Mouse (Mus musculus): ENCODE measurements at regions not wholly inside any gene's neighbourhood (a gene's known extent, or its start where the extent isn't known, plus 50 kb on each side); places are given as distances from the start of the nearest gene placed in this dataset.
"Not testable (repeated sequence)": the region's sequence is repeated elsewhere in the genome, so short reads cannot be mapped to it uniquely, and the experiment has no call there.

- in situ Hi-C loops (cut with MboI, MseI), result no loop called here
Measured at GRCm38 (mm10) chr10:14333344-14333743, 212.1 kb downstream of the Adgrg6 start.

- in situ Hi-C loops (cut with MboI, MseI), result no loop called here
Measured at GRCm38 (mm10) chr10:14332688-14333117, 212.8 kb downstream of the Adgrg6 start.

- in situ Hi-C loops (cut with MboI, MseI), result loop anchor here (5.0 to 10.0 kb wide), 3 partner anchors 58 to 764 kb away; no protein-coding TSS in a partner anchor
Measured at GRCm38 (mm10) chr10:14328846-14329245, 216.6 kb downstream of the Adgrg6 start.

GRCm38 (mm10) chr10:14326229-14326628 lies 219.2 kb downstream of the Adgrg6 start:
- in situ Hi-C loops (cut with MboI, MseI), result loop anchor here (5.0 to 10.0 kb wide), 3 partner anchors 61 to 761 kb away; no protein-coding TSS in a partner anchor

- in situ Hi-C loops (cut with MboI, MseI), result loop anchor here (10.0 kb wide), 2 partner anchors 267 to 757 kb away; no protein-coding TSS in a partner anchor
Measured at GRCm38 (mm10) chr10:14321503-14321902, 224.0 kb downstream of the Adgrg6 start.

- in situ Hi-C loops (cut with MboI, MseI), result no loop called here
Measured at GRCm38 (mm10) chr10:14315232-14315631, 230.2 kb downstream of the Adgrg6 start.

GRCm38 (mm10) chr10:14314607-14315006 lies 230.9 kb downstream of the Adgrg6 start:
- in situ Hi-C loops (cut with MboI, MseI), result no loop called here

GRCm38 (mm10) chr10:14314004-14314581 lies 231.4 kb downstream of the Adgrg6 start:
- in situ Hi-C loops (cut with MboI, MseI), result no loop called here

- in situ Hi-C loops (cut with MboI, MseI), result no loop called here
Measured at GRCm38 (mm10) chr10:14312959-14313358, 232.5 kb downstream of the Adgrg6 start.

- in situ Hi-C loops (cut with MboI, MseI), result no loop called here
Measured at GRCm38 (mm10) chr10:14311962-14312361, 233.5 kb downstream of the Adgrg6 start.

GRCm38 (mm10) chr10:14306811-14307210 lies 238.6 kb downstream of the Adgrg6 start:
- in situ Hi-C loops (cut with MboI, MseI), result no loop called here

GRCm38 (mm10) chr10:14303476-14303875 lies 242.0 kb downstream of the Adgrg6 start:
- in situ Hi-C loops (cut with MboI, MseI), result no loop called here

GRCm38 (mm10) chr10:14296147-14296546 lies 249.3 kb downstream of the Adgrg6 start:
- in situ Hi-C loops (cut with MboI, MseI), result no loop called here

GRCm38 (mm10) chr10:14292701-14293100 lies 252.8 kb downstream of the Adgrg6 start:
- in situ Hi-C loops (cut with MboI, MseI), result not testable (repeated sequence)

- in situ Hi-C loops (cut with MboI, MseI), result no loop called here
Measured at GRCm38 (mm10) chr10:14287551-14287950, 257.9 kb downstream of the Adgrg6 start.

- in situ Hi-C loops (cut with MboI, MseI), result no loop called here
Measured at GRCm38 (mm10) chr10:14276631-14277030, 268.8 kb downstream of the Adgrg6 start.

GRCm38 (mm10) chr10:14275477-14275876 lies 270.0 kb downstream of the Adgrg6 start:
- in situ Hi-C loops (cut with MboI, MseI), result no loop called here

GRCm38 (mm10) chr10:14270008-14270407 lies 275.5 kb downstream of the Adgrg6 start:
- in situ Hi-C loops (cut with MboI, MseI), result no loop called here

GRCm38 (mm10) chr10:14267641-14268040 lies 277.8 kb downstream of the Adgrg6 start:
- in situ Hi-C loops (cut with MboI, MseI), result no loop called here

GRCm38 (mm10) chr10:14239670-14240069 lies 273.8 kb downstream of the Hivep2 start:
- in situ Hi-C loops (cut with MboI, MseI), result no loop called here

GRCm38 (mm10) chr10:14234896-14235604 lies 269.2 kb downstream of the Hivep2 start:
- in situ Hi-C loops (cut with MboI, MseI), result no loop called here

- in situ Hi-C loops (cut with MboI, MseI), result no loop called here
Measured at GRCm38 (mm10) chr10:14234005-14234602, 268.2 kb downstream of the Hivep2 start.

GRCm38 (mm10) chr10:14233335-14233734 lies 267.5 kb downstream of the Hivep2 start:
- in situ Hi-C loops (cut with MboI, MseI), result no loop called here
